Mouse (Mus musculus) neural tube, embryonic 13.5 days (tissue): ENCODE measurements around the gene Upk1b. TPM values are rescaled to one million over a fixed set of nuclear protein-coding genes. Genes with fewer than 3 reads are reported as not detected.
"Not testable (repeated sequence)": the region's sequence is repeated elsewhere in the genome, so short reads cannot be mapped to it uniquely, and the experiment has no call there.

Experiments
- ATAC-seq: fragments of 200-750 bp; cut with Nextera tagmentation; 2 replicates; pipeline ENCODE4 v1.8.0; 2017; ENCODE audit warnings: low read depth, mild to moderate bottlenecking, moderate TSS enrichment, moderate library complexity
- H3K27ac ChIP-seq: fragments of 300-500 bp; sonication (generic); replicated peaks from 2 replicates; pipeline ENCODE4 v1.5.1; 2015; ENCODE audit warnings: moderate library complexity, mild to moderate bottlenecking, inconsistent platforms
- H3K27me3 ChIP-seq: fragments of 300-500 bp; sonication (generic); 2 replicates; pipeline ENCODE4 v1.6.1; 2015; ENCODE audit warnings: mild to moderate bottlenecking, inconsistent platforms
- H3K36me3 ChIP-seq: fragments of 300-500 bp; sonication (generic); 2 replicates; pipeline ENCODE4 v1.6.1; 2015; ENCODE audit warnings: mild to moderate bottlenecking, inconsistent platforms
- H3K4me1 ChIP-seq: fragments of 300-500 bp; sonication (generic); replicated peaks from 2 replicates; pipeline ENCODE4 v1.6.1; 2015; ENCODE audit warnings: inconsistent platforms
- H3K4me2 ChIP-seq: fragments of 300-500 bp; sonication (generic); 2 replicates; pipeline ENCODE4 v1.6.1; 2015; ENCODE audit warnings: inconsistent platforms, mild to moderate bottlenecking, moderate library complexity
- H3K4me3 ChIP-seq: fragments of 300-500 bp; sonication (generic); 2 replicates; pipeline ENCODE4 v1.5.1; 2015; ENCODE audit warnings: mild to moderate bottlenecking, inconsistent platforms
- H3K9ac ChIP-seq: fragments of 300-500 bp; sonication (generic); 2 replicates; pipeline ENCODE4 v1.6.1; 2015; ENCODE audit warnings: moderate library complexity, mild to moderate bottlenecking, inconsistent platforms
- H3K9me3 ChIP-seq: fragments of 300-500 bp; sonication (generic); 2 replicates; pipeline ENCODE4 v1.6.1; 2016; ENCODE audit warnings: inconsistent platforms
- WGBS: fragments of 180-500 bp; shearing (Covaris S2); methylation state at CpG from one replicate; pipeline ENCODE4 v1.1.7; 2015; 5-methylcytosine and 5-hydroxymethylcytosine counted together
- polyA plus RNA-seq: library from polyadenylated mRNA; unstranded; fragments of >200 nt; fragmentation: Nextera tagmentation; extraction: Ambion mirVana; gene quantifications from 2 replicates; pipeline ENCODE4 v1.2.1, GENCODE M21; 2015

The Upk1b gene
- 0.20 and 0.41 TPM in 2 replicates for polyA plus RNA-seq

DNA sequence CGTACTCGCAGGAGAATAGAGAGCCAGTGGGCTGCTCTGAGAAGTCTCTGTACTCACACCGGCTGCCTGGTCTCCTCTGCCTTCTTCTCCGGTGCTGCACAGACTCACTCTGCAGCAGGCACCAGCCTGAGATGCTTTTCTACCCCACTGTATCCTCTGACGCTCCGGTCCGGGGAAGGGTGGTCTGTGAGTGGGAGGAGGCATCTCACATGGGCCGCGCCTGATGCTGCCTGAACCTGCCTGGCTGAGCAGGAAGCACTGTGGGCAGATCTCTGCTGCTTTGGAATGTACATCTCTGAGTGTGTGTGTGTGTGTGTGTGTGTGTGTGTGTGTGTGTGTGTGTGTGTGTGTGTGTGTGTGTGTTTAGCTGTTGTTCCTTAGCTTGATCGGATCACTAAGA, at the start of gene Upk1b:
TSS of gene Upk1b (minus strand) at position 238 of the 400 bp plus-strand sequence.
- H3K9ac ChIP-seq: no peak within 1 kb of the TSS
- ATAC-seq: no peak
- no peaks in the 10 kb centered on the region for H3K27me3 ChIP-seq
- H3K4me3 ChIP-seq: no peak within 1 kb of the TSS
- H3K4me1 ChIP-seq: no peaks in the 10 kb centered on the region
- no peak within 1 kb of the TSS for H3K27ac ChIP-seq
- no peaks in the 10 kb centered on the region for H3K9me3 ChIP-seq
- no peaks in the 10 kb centered on the region for H3K36me3 ChIP-seq
- 57% methylated on average over 10 of the region's 10 CpGs for WGBS
- no peak within 1 kb of the TSS for H3K4me2 ChIP-seq

DNA sequence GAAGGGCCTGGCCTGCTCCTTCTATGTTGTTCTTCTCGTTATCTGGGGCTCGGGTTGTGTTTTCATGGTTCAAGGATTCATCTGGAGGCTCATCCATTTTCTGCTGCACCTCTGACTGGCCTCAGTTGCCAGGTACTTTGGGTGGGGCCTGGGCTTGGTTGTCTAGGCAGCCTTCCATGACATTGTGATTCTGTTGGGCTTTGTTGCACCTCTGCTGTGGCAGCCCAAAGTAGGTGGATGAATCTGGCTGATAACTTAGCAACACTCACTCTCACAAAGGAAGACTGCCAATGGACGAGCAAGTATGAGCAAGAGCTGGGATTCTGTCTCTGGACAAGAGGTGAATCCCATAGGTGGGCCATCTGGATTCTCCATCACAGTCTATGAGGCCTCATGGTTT, 28.5 kb upstream of the Upk1b start, which contains the start of gene 4930435E12Rik:
TSS of gene 4930435E12Rik (minus strand) at position 101 of the 400 bp plus-strand sequence.
- no peak within 1 kb of the TSS for H3K27ac ChIP-seq
- H3K27me3 ChIP-seq: no peaks in the 10 kb centered on the region
- H3K4me1 ChIP-seq: no peaks in the 10 kb centered on the region
- no peak for ATAC-seq
- no peak within 1 kb of the TSS for H3K4me2 ChIP-seq
- H3K9ac ChIP-seq: no peak within 1 kb of the TSS
- 90% methylated on average over 3 of the region's 3 CpGs for WGBS
- no peak within 1 kb of the TSS for H3K4me3 ChIP-seq
- no peaks in the 10 kb centered on the region for H3K9me3 ChIP-seq
- H3K36me3 ChIP-seq: no peaks in the 10 kb centered on the region

DNA sequence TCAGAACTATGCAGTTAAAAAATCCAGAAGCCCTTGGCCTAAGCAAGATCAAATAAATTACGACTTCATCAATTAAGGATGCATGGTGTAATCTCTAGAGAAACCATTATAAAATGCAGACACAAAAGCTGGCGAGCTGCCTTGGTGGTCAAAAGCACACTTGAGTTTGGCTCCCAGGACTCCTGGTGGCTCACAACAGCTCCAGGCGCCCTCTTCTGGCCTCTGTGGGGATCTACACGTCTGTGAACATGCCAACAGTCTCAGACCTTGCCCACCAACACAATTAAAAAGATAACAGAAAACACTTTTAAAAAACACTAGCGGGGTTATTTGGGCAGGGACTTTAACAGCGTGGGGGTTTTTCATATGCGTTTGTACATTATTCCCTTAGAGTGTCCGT, 12.4 kb upstream of the Upk1b start:
- 27% methylated on average over 8 of the region's 8 CpGs for WGBS
- H3K9ac ChIP-seq: no peak overlapping the region

DNA sequence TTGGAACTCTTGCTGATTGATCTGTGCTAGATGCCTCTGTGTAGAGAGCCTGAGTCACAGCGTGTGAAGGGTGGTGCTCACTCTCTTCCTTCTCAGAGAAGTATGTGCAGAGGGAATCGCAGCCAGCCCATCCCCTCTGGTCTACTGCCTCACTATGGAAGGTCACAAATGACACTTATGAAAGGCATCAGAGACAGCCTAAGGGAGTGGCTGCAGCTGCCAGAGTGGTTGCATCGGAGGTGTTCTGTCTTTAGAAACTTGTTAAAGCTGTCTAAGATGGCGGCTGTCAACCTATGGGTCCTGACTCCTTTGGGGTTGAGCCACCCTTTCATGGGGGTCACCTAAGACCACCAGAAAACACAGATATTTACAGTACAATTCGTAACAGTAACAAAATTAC, 10.1 kb upstream of the Upk1b start:
- Histone ChIP-seq H3K4me1 (no peaks in the 10 kb centered on the region), H3K9me3 (no peaks in the 10 kb centered on the region), H3K4me2 (no peak overlapping the region), H3K36me3 (no peaks in the 10 kb centered on the region), H3K27me3 (no peaks in the 10 kb centered on the region), H3K4me3 (no peak overlapping the region), H3K27ac (no peak overlapping the region), H3K9ac (no peak overlapping the region)
- ATAC-seq: no peak
- 89% methylated on average over 5 of the region's 5 CpGs for WGBS

More for the DNA sequence above, 12.4 kb upstream of the Upk1b start:
- Histone ChIP-seq H3K9me3 (no peaks in the 10 kb centered on the region), H3K36me3 (no peaks in the 10 kb centered on the region), H3K27me3 (no peaks in the 10 kb centered on the region), H3K27ac (no peak overlapping the region), H3K4me1 (peaks cover 12% of the 10 kb centered on the region), H3K4me3 (no peak overlapping the region), H3K4me2 (no peak overlapping the region)
- no peak for ATAC-seq

DNA sequence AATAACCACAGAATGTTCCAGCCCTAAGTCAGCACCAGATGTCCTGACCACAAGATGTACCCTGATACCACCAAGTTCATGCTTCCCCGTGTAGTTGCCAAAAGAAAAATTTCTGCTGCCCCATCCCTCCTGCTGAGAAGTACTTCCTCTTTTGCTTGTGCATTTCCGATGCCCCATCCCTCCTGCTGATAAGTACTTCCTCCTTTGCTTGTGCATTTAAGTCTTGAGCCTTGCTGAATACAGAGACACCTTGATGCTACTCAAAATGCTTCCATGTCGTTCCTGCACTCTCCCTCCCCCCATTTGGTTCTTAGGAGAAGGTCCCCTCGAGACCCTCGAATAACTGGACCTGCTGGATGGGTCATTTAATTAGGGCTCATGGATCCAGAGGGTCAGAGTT, 7.7 kb upstream of the Upk1b start:
- 82% methylated on average over 5 of the region's 5 CpGs for WGBS
- not testable (repeated sequence) for H3K27ac ChIP-seq, H3K36me3 ChIP-seq, H3K4me2 ChIP-seq, H3K9me3 ChIP-seq, H3K9ac ChIP-seq, H3K4me3 ChIP-seq, H3K4me1 ChIP-seq, H3K27me3 ChIP-seq, ATAC-seq

DNA sequence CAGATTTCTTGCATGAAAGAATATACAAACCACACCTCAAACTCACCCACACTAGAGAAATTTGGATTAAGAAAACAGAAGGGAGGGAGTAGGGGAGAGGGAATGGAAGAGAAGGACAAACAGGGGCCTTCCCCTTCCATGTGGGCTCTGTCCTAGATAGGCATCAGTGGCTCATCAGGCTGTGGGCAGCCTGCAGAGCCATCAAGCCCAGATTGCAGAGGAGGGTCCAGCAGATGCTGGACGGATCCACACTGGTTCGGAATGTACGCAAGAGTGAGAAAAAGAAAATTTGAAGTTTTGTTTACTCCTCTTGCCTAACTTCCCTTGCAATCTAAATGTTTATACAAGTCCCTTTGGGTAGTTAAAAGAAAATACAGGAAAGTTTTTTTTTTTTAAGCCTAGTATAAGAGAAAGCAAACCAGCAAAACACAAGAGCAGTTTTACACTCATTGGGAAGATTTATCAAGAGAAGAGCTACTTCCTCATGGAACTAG, 1.1 kb downstream of the Upk1b start:
- H3K4me1 ChIP-seq: no peaks in the 10 kb centered on the region
- no peaks in the 10 kb centered on the region for H3K27me3 ChIP-seq
- no peaks in the 10 kb centered on the region for H3K9me3 ChIP-seq
- no peak overlapping the region for H3K4me3 ChIP-seq
- H3K36me3 ChIP-seq: no peaks in the 10 kb centered on the region
- H3K4me2 ChIP-seq: no peak overlapping the region
- WGBS: 81% methylated on average over 3 of the region's 3 CpGs
- H3K9ac ChIP-seq: no peak overlapping the region
- ATAC-seq: no peak
- no peak overlapping the region for H3K27ac ChIP-seq

DNA sequence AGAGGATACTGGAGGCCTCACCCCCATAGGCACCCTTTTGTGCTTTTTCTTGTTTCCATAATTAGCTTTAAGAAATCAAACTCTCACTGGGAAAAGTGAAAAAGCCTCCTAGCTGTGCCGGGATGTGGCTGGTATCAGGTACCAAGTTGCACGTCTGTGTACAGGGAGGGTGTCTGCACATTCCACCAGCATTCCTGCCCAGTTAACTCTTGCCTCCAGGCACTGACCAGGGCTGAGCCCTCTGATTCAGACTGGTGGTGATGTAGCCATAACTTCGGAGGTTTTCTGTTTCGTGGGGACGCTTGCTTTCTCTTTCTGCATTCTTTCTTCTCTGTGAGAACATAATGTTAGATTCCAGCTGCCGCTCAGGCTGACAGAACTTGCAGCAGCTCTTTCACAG, 7.0 kb downstream of the Upk1b start:
- Histone ChIP-seq H3K4me3 (no peak overlapping the region), H3K4me2 (no peak overlapping the region), H3K4me1 (no peaks in the 10 kb centered on the region), H3K36me3 (no peaks in the 10 kb centered on the region), H3K27me3 (no peaks in the 10 kb centered on the region), H3K9me3 (no peaks in the 10 kb centered on the region), H3K9ac (no peak overlapping the region), H3K27ac (no peak overlapping the region)
- ATAC-seq: no peak
- 89% methylated on average over 6 of the region's 6 CpGs for WGBS

DNA sequence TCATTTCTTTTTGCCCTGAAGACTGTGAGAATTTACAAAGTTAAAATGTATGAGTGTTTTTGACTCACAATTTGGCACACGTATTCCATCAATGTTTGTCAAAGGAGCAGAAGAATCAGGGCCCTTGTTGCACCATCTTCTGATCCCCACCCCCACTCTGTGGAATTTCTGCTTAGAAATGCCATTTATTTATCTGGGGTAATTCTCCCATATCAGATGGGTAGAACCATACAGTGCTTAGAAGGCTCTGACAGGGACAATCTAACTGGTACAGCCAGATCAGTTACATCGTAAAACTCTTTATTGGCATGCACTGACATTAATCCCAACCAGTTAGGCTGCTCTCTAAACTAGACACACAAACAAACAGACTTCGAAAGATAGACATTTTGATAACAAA, 10.2 kb downstream of the Upk1b start:
- Histone ChIP-seq H3K36me3 (no peaks in the 10 kb centered on the region), H3K4me3 (no peak overlapping the region), H3K9me3 (no peaks in the 10 kb centered on the region), H3K27me3 (no peaks in the 10 kb centered on the region), H3K4me2 (no peak overlapping the region), H3K4me1 (no peaks in the 10 kb centered on the region), H3K27ac (no peak overlapping the region), H3K9ac (no peak overlapping the region)
- ATAC-seq: no peak
- 83% methylated on average over 3 of the region's 3 CpGs for WGBS

DNA sequence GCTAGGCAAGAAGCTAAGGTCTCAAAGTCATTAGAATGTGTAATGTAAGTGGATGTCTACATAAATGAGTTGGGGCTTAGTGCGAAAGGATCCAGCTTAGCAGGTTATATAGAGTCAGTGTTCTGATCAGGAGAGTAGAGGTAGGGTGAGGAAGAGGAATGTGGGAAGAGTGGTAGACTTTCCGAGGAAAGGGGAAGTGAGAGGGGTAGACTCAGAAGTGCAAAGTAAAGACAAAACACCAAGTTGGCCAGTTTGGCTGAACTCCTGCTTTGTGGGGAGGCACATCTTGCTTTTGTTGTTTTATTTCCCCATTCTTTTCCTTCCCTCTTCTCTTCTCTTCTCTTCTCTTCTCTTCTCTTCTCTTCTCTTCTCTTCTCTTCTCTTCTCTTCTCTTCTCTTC, 11.1 kb downstream of the Upk1b start:
- no peaks in the 10 kb centered on the region for H3K36me3 ChIP-seq
- H3K9ac ChIP-seq: no peak overlapping the region
- no peak overlapping the region for H3K4me3 ChIP-seq
- no peaks in the 10 kb centered on the region for H3K27me3 ChIP-seq
- no peak for ATAC-seq
- 83% methylated on average over 2 of the region's 2 CpGs for WGBS
- no peaks in the 10 kb centered on the region for H3K9me3 ChIP-seq
- H3K4me2 ChIP-seq: no peak overlapping the region
- no peaks in the 10 kb centered on the region for H3K4me1 ChIP-seq
- no peak overlapping the region for H3K27ac ChIP-seq

DNA sequence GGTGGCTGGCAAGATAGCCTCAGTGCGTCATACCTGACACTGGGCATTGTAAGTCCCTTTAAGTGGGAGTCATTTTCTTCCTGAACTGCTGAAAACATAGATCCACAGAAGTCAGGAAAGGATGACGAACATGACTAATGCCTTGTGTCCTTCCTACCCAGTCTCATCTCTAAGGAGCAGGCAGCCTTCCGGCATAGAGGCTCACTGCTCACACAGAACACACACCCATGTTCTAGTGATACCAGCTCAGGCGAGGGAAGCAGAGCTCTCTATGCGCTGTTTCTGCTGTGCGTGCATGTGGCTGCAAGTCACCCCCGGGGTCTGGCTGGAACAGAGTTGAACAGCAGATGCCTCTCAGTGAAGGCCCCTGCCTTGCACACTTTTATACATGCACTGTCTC, 14.8 kb downstream of the Upk1b start:
- no peaks in the 10 kb centered on the region for H3K9me3 ChIP-seq
- H3K36me3 ChIP-seq: no peaks in the 10 kb centered on the region
- no peaks in the 10 kb centered on the region for H3K27me3 ChIP-seq
- H3K9ac ChIP-seq: no peak overlapping the region
- H3K4me3 ChIP-seq: no peak overlapping the region
- WGBS: 86% methylated on average over 7 of the region's 7 CpGs
- H3K4me1 ChIP-seq: 0 out of 2 replicates have a peak, but pooled peaks cover 4% of the 10 kb centered on the region
- no peak overlapping the region for H3K4me2 ChIP-seq
- ATAC-seq: no peak
- no peak overlapping the region for H3K27ac ChIP-seq

DNA sequence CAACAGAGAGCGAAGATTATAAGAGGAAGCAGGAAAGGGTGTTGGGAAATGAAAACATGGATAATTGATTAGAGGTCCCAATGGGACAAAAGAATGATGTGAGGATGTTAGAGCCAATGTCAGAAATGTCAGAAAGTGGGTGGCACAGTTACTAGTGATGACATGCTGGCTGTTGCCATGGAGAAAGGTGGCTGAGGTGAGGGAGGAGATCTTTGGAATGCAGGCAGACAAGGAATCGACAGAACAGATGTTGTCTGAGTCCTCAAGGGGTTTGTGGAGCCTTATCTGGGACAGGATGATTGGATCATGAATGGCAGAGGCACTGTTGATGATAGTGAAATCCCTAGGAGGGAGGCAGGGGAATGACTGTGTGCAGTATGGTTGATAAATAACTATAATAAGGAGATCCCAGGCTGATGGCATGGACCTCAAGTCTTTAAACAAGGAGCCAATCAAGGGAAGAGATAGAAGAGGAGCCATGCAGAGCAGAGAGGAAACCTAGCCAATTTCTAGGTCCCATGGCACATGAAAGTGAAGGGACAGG, 17.5 kb downstream of the Upk1b start:
- Histone ChIP-seq H3K27ac (no peak overlapping the region), H3K4me2 (no peak overlapping the region), H3K27me3 (no peaks in the 10 kb centered on the region), H3K4me3 (no peak overlapping the region), H3K9me3 (no peaks in the 10 kb centered on the region), H3K36me3 (no peaks in the 10 kb centered on the region), H3K9ac (no peak overlapping the region), H3K4me1 (0 out of 2 replicates have a peak, but pooled peaks cover 4% of the 10 kb centered on the region)
- ATAC-seq: no peak; the same call in 1 of the 2 replicates
- WGBS: 62% methylated on average over 2 of the region's 2 CpGs

DNA sequence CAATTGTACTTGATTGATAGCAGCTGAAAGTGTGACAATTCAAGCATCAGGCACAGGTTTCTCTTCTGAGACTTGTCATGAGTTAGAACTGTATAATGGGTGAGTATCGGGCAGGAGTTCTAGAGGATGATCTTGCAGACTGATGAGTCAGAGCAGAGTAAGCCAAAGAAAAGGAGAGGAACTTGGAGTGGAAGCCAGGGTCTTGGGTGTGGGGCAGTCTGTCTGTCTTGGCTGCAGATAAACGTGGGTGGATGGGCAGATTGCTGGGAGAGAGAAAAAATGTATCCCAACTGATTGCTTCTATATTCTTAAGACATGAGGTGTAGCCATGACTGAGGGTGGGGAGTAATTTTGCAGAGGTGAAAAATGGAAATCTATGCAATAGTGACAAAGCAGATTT, 18.2 kb downstream of the Upk1b start:
- WGBS: 68% methylated on average over 2 of the region's 2 CpGs
- no peak for ATAC-seq

DNA sequence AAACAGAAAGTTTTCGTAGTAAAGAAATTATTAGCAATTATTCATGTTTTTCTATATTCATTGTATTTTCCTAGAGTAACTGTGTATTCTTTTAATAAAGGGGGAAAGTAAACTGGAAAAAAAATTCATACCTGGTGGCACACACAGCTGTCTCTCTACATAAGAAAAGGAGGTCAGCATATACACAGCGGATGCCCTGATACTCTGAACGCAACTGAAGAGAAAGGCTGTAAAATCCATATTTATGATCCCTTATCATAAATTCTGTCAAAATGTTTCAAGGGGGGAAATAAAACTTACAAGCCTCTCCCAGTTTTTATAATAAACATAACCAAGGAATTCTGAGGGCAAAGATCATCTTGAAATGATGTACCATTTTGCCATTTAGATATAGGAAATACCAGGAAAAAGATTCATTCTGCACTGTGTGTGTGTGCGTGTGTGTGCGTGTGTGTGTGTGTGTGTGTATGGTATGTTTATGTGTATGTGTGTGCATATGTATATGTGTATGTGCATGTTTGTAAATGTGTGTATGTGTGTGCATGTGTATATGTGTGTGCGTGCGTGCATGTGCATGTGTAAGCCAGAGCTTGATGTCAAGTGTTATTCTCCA, 19.1 kb downstream of the Upk1b start:
- WGBS: 93% methylated on average over 7 of the region's 7 CpGs
- ATAC-seq: no peak
- Histone ChIP-seq H3K27ac (no peak overlapping the region), H3K36me3 (no peaks in the 10 kb centered on the region), H3K4me2 (no peak overlapping the region), H3K9me3 (no peaks in the 10 kb centered on the region), H3K27me3 (no peaks in the 10 kb centered on the region), H3K4me1 (0 out of 2 replicates have a peak, but pooled peaks cover 4% of the 10 kb centered on the region), H3K4me3 (no peak overlapping the region), H3K9ac (no peak overlapping the region)

More for the DNA sequence above, 18.2 kb downstream of the Upk1b start:
- H3K27ac ChIP-seq: no peak overlapping the region
- no peak overlapping the region for H3K4me3 ChIP-seq
- H3K36me3 ChIP-seq: no peaks in the 10 kb centered on the region
- H3K27me3 ChIP-seq: no peaks in the 10 kb centered on the region
- H3K9me3 ChIP-seq: no peaks in the 10 kb centered on the region
- no peak overlapping the region for H3K9ac ChIP-seq
- H3K4me2 ChIP-seq: no peak overlapping the region
- H3K4me1 ChIP-seq: 0 out of 2 replicates have a peak, but pooled peaks cover 4% of the 10 kb centered on the region
